Mouse (Mus musculus) retina, postnatal 1 day (tissue): ENCODE measurements around the gene Pip5k1b.

Experiments used
- DNase-seq: peaks from one replicate; pipeline ENCODE4 v3.0.0-alpha.2; 2012

Gene Pip5k1b

DNA sequence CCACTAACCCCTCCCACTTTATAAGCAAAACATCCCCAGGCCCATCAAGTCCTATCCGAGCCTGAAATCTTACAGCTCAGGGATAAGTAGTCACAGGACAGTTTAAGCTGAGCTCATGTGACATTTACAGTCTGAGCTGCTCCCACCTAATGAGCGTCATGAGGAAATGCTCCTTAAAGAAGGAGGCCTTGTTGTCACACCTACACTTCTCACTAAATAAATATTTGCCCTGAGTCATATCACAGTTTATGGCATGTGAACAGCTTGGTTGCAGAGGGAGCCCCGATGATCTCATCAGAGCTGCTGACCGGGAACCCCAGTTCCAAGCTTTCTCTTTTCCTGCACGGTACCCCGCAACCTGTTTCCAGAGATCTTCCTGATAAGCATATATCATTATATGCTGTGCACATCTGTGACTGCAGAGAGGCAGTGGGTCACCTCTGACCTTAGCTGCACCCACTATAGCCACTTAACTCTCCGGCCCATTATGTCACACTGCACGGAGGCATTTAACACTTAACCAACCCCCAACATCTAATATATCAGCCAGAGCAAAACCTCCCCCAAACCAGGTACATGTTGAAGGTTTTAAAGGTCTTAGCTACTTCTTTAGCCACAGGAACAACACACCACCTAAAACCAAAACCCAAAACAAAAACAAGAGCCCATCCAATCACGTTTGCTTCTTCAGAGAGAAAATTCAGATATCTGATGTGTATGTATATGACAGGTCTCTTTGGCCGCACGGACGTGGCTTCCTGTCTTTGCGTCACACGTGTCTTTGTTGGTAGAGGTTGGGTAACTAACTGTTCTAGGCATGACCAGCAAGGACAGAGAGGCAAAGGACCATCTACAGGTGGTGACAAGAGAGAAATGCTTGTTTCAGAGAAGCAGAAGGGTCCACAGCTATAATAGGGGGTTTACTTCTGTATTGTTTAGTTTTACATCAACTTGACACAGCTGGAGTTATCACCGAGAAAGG is 40.7 kb downstream of the Pip5k1b start:
- no peak for DNase-seq

GRCm38 (mm10) chr19:24513105-24513843 is 42.4 kb downstream of the Pip5k1b start:
- DNase-seq, result no peak

DNA sequence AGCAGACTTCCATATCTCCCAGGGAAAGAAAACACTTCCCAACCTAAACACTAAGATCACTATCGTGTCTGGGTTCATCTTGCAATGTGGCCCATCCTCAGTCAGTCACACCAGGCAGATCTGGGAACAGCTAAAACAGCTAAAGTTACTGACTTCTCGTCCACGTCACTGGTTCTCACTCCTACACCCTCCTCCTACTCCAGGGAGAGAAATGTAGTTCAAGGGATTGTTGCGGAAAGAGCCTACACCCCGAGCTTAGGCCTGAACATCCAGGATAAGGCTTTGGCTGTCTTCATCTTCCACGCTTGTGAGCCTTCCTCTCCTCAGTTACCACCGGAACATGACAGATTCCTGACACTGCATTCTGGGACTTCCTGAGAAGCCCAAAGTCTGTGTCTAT is 43.7 kb downstream of the Pip5k1b start:
- DNase-seq, result no peak

DNA sequence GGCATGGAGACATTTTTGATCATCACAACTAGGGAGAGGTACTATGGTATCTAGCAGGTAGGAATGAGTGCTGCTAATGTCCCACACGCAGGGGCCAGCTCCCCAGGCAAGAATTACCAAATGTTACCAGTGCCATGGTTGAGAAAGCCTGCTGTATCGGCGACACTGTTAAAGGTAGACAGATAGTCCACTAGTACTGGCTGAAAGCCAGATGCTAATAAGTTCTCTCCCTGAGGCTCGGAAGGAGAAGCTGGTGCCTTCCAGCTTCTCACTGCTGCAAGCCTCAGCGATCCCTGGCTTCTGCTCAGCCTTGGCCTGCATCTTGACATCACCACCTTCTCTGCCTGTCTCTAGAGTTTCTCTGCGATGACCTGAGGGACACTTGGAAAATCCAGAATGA is 46.3 kb downstream of the Pip5k1b start:
- DNase-seq, result no peak

- no peak for DNase-seq
Measured at GRCm38 (mm10) chr19:24508087-24508767, 47.4 kb downstream of the Pip5k1b start.

DNA sequence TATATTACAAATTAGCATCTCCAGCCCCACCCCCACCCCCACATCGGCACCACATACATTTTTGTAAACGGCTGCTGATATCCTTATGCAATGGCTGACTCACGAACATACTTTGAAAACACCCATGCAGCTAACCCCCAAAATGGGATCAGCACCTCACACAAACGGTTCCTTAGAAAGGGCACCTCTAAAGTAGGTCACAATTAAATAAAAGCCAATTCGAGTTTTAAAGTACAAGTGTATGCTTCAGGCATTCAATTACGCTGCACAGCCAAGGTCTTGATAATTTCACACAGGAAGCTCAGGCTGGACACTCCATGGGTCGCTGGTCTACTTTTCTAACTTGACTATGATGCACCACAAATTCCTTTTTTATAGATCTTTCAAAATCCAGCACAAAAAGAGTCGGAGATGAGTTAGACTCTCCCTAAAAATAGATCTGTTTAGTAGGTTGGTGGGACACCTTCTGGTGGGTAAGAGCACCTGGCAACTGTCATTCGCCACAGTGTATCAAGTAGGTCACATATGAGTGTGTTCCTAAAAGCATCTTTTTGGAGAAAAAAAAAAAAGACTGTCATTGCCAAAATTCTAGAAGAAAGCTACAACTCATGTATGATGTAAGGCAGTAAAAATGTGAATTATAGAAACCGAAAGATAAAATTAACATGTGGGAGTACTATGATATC is 52.8 kb downstream of the Pip5k1b start:
- DNase-seq, result no peak

- no peak for DNase-seq
Measured at GRCm38 (mm10) chr19:24501525-24501924, 54.1 kb downstream of the Pip5k1b start.

GRCm38 (mm10) chr19:24500431-24500830 is 55.2 kb downstream of the Pip5k1b start:
- DNase-seq, result no peak

DNA sequence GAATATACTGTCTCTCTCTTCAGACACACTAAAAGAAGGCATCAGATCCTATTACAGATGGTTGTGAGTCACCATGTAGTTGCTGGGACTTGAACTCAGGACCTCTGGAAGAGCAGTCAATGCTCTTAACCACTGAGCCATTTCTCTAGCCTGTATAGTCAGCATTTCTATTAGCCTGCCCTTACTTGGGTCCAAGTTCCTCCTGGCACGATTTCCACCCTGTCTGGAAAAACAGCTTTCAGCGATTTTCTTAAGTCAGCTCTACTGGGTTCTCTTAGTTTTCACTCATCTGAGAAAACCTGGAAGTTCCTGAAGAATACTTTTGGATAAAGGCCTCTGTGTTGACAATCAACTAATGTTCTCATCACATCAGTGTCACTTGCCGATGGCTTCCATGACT is 56.4 kb downstream of the Pip5k1b start:
- DNase-seq, result no peak

DNA sequence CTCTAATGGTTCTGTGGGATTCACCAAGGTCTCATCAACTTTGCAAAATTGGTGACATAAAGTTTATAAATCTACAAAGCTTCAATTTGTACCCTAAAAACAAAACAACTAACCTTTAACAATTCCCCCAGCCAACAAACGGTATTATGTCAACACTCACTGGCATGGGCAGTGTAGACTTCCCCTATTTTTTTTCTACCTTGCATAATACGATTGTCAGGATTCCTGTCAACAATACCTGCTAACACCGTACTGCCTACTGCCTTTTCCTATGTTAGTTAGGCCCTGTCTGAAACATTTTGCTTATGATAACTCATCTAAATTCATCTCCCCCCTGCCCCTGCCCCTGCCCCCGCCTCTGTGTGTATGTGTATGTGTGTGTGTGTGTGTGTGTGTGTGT is 61.8 kb downstream of the Pip5k1b start:
- DNase-seq, result no peak

DNA sequence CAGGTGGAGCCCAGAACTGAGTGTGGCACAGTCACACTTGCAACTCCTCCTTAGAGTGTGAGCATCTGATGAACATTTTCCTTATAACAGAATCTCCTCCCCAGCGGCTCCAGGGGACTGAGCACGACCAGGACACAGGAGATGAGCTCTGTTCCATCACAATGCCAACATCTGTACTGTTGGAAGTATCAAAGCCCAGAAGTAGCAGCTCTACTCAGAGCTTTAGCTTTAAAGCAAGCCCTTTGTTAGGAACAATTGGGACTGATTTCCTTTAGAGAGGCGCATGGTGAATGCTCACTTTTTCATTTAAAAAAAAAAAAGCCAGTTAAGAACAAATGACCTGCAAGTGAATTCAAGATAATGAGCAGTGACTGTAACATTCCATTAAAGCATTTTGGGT is 63.8 kb downstream of the Pip5k1b start:
- DNase-seq, result no peak

DNA sequence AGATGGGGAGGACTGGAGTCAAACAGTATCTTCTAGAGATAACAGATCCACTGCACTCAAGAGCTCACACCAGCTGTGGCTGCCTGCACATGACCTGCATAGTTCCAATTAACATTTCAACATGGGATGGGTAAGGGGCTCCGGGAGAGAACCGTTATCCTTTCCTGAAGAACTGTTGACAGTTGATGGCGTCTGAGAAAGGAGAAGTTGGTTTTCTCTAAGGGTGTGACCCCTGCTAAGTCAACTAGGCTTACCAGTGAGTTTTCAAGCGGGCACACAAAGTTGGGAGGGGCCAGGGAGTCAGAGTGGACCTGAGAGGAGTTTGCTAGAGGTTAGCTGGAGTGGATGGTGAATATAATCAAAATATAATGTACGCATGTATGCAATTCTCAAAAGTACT is 65.4 kb downstream of the Pip5k1b start:
- DNase-seq, result no peak

DNA sequence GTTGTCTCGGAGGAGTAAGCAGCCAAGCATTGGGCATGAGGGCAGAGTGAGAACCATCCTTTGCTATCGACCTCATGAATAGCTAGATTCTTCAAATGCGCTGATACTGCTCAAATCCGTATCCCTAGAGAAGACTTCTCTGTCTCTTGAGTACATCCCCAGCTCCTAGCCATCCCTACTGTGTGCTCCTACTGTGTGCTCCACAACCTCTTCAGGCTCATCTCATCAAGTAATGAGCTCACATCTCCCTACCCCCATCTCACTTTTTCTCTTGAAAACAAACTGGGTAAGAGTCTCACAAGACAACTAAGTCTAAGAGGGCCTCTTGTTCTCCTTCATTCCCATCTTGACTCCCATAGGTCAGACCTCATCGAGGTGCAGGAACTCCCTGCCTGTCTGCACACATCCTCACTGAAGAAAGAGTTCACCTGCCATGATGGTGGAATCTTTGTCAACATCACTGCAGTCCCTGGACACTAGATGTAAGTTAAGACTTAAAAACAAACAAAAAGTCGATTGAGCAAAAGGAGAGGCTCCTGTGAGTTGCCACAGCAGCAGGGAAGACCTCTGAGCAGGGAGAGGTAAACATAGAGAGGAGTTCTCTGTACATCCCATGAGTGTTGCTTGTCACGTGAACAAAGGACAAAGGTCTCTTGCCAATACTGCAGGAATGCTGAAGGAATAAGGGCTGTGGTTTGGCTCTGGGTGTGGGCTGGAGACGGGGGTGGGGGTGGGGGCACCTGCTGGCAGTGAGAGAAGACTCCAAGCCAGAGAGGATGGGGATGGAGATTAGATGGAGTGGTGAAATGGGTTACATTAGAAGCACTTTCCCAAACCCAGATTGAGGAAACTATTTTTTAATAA is 69.0 kb downstream of the Pip5k1b start:
- DNase-seq, result no peak

GRCm38 (mm10) chr19:24484612-24485194 is 71.0 kb downstream of the Pip5k1b start:
- no peak for DNase-seq

GRCm38 (mm10) chr19:24480916-24481315 is 74.8 kb downstream of the Pip5k1b start:
- no peak for DNase-seq

GRCm38 (mm10) chr19:24476929-24477882 is 78.5 kb downstream of the Pip5k1b start, which contains the start of gene Fam122a:
Fam122a (minus strand) TSS chr19:24477356.
- peak; percentile 97 for DNase-seq

GRCm38 (mm10) chr19:24476461-24476860 is 79.2 kb downstream of the Pip5k1b start:
- no peak for DNase-seq

DNA sequence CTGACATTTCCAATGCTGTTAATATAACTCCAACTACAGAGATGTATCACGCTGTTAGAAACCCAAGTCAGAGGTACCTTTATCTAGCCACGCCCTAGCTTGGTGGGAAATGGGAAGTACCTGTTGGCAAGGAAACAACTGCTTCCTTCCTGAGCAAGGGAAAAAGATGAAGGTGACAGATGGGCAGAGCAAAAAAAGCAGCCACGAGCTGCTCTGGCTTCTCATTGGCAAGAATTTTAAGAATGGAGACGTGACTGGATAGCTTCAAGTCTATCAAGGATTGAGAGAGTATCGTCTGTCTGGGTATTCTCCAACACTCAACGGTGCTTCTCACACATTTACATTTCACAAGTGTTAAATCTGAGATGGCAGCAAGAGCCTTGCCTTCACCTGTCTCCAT is 80.4 kb downstream of the Pip5k1b start:
- DNase-seq, result no peak

- no peak for DNase-seq
Measured at GRCm38 (mm10) chr19:24472512-24472911, 83.2 kb downstream of the Pip5k1b start.

DNA sequence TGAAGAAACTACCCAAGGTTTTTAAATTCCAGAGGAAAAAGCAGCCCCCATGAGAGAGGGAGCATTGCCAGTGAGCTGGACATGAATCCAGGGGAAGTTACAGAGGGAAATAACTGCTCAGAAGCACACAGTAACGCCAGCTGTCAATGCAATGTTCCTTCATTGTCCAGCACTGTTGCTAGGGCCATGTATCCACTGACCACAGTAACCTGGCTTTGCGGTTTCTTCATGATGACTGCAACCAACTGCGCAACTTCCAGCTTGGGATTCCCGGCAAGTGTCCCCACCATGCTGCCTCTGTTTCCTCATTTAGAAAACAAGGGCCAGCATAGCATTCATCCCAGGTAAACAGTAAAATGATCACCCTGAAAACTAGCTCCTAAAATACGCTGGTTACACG is 84.1 kb downstream of the Pip5k1b start:
- DNase-seq, result no peak
